Mouse (Mus musculus) cerebellum, adult 9-10 months (tissue): ENCODE measurements at regions not wholly inside any gene's neighbourhood (a gene's known extent, or its start where the extent isn't known, plus 50 kb on each side); places are given as distances from the start of the nearest gene placed in this dataset.

ENCODE experiments used
- DNase-seq: peaks from one replicate; pipeline ENCODE4 v3.0.0; 2022

- DNase-seq = no peak
Observed at GRCm38 (mm10) chr15:56425986-56426385, 1051.4 kb downstream of the Slc22a22 start.

GRCm38 (mm10) chr15:56420681-56421080, 1056.7 kb downstream of the Slc22a22 start:
- no peak for DNase-seq

- no peak for DNase-seq
Observed at GRCm38 (mm10) chr15:56391982-56392381, 1085.4 kb downstream of the Slc22a22 start.

- DNase-seq = no peak
Observed at GRCm38 (mm10) chr15:56378511-56378910, 1098.9 kb downstream of the Slc22a22 start.

GRCm38 (mm10) chr15:56350903-56351302, 1126.5 kb downstream of the Slc22a22 start:
- no peak for DNase-seq

- no peak for DNase-seq
Observed at GRCm38 (mm10) chr15:56346111-56346510, 1131.3 kb downstream of the Slc22a22 start.

- no peak for DNase-seq
Observed at GRCm38 (mm10) chr15:56344973-56345372, 1132.5 kb downstream of the Slc22a22 start.

GRCm38 (mm10) chr15:56344304-56344932, 1133.0 kb downstream of the Slc22a22 start:
- DNase-seq = no peak

- DNase-seq = no peak
Observed at GRCm38 (mm10) chr15:56337879-56338278, 1139.5 kb downstream of the Slc22a22 start.

GRCm38 (mm10) chr15:56336449-56336848, 1141.0 kb downstream of the Slc22a22 start:
- peak; percentile 5 for DNase-seq

GRCm38 (mm10) chr15:56335011-56335410, 1142.4 kb downstream of the Slc22a22 start:
- no peak for DNase-seq

- no peak for DNase-seq
Observed at GRCm38 (mm10) chr15:56320501-56320900, 1156.9 kb downstream of the Slc22a22 start.

- DNase-seq = no peak
Observed at GRCm38 (mm10) chr15:56294910-56295438, 1182.5 kb downstream of the Slc22a22 start.

- no peak for DNase-seq
Observed at GRCm38 (mm10) chr15:56278622-56279301, 1198.7 kb downstream of the Slc22a22 start.

GRCm38 (mm10) chr15:56278006-56278405, 1199.4 kb downstream of the Slc22a22 start:
- DNase-seq = no peak

GRCm38 (mm10) chr15:56248731-56249130, 1228.7 kb downstream of the Slc22a22 start:
- no peak for DNase-seq

GRCm38 (mm10) chr15:56244004-56244735, 1233.3 kb downstream of the Slc22a22 start:
- no peak for DNase-seq

GRCm38 (mm10) chr15:56202552-56202951, 1274.9 kb downstream of the Slc22a22 start:
- DNase-seq = no peak

- no peak for DNase-seq
Observed at GRCm38 (mm10) chr15:56199336-56199735, 1278.1 kb downstream of the Slc22a22 start.

- DNase-seq = no peak
Observed at GRCm38 (mm10) chr15:56197425-56198201, 1279.8 kb downstream of the Slc22a22 start.

- no peak for DNase-seq
Observed at GRCm38 (mm10) chr15:56166236-56166635, 1311.2 kb downstream of the Slc22a22 start.

GRCm38 (mm10) chr15:56158726-56159125, 1318.7 kb downstream of the Slc22a22 start:
- DNase-seq = no peak

- no peak for DNase-seq
Observed at GRCm38 (mm10) chr15:56139451-56139850, 1338.0 kb downstream of the Slc22a22 start.
